Mouse (Mus musculus): ENCODE measurements around the gene En2. TPM values are rescaled to one million over a fixed set of nuclear protein-coding genes. Genes with fewer than 3 reads are reported as not detected.

En2 gene
- total and polyA plus RNA-seq, 3 experiments = not detected

DNA sequence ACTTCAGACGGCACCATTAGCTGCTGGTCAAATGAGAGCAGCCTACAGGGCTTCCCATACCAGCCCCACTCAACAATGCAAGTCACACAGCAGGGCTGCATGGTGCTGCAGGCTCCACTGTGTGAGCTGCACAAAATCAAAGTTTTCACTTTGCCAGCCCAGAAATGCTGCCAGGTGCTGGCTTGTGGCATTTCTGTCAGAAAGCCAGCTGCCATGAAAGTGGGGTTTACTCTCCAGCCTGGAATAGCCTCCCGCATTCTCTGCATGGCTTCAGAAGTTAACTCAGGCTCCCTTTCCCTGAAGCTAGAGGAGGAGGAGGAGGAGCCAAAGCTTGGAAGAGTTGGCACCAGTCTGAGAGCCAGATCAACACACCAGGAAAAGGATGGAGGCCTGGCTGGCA is 29.1 kb upstream of the En2 start:
- Histone ChIP-seq H3K4me2 (ENCODE audit: insufficient read depth, low read depth, poor library complexity, severe bottlenecking) (no peak overlapping the region), H3K79me2 (replicated peaks; ENCODE audit: control insufficient read depth, extremely low read depth, insufficient read depth, poor library complexity, severe bottlenecking) (no peaks in the 10 kb centered on the region), H3K9me3 (replicated peaks; ENCODE audit: low read length) (no peaks in the 10 kb centered on the region), H3K4me1 (ENCODE audit: control insufficient read depth in 1 of 2, insufficient read depth in 2 of 2) (peaks cover 0 to 11% of the 10 kb centered on the region in 2 experiments; a peak in 2 of 4 replicates), H3K9ac (ENCODE audit: insufficient read depth, low read depth) (no peak overlapping the region), H3K27me3 (replicated peaks) (peaks cover 3% of the 10 kb centered on the region), H3K27ac (ENCODE audit: insufficient read depth, low read depth) (no peak overlapping the region), H3K36me3 (replicated peaks in 1 of 2; ENCODE audit: control insufficient read depth in 1 of 2, insufficient read depth in 1 of 2, low read length in 1 of 2) (no peaks in the 10 kb centered on the region), H3K4me3 (replicated peaks in 1 of 3; ENCODE audit: low read depth in 2 of 3, low read length in 2 of 3, poor library complexity in 1 of 3) (no peak overlapping the region)
- TF ChIP-seq BHLHE40 (IDR thresholded peaks at IDR 0.05; ENCODE audit: low read depth, low read length) (no peak), SMC3 (IDR thresholded peaks at IDR 0.05; ENCODE audit: low read depth, low read length) (no peak), PAX5 (IDR thresholded peaks at IDR 0.05; ENCODE audit: low read length) (no peak), CHD1 (IDR thresholded peaks at IDR 0.05; ENCODE audit: low read depth, low read length) (no peak), MAFK (IDR thresholded peaks at IDR 0.05; ENCODE audit: insufficient replicate concordance, low read length) (no peak), TCF12 (IDR thresholded peaks at IDR 0.05; ENCODE audit: low read depth, low read length) (no peak), CTCF (conservative IDR thresholded peaks at IDR 0.05 in 1 of 2, IDR thresholded peaks at IDR 0.05 in 1 of 2; ENCODE audit: low read depth in 2 of 2, low read length in 2 of 2) (no peak), JUND (conservative IDR thresholded peaks at IDR 0.05; ENCODE audit: low read depth, low read length) (no peak), MXI1 (IDR thresholded peaks at IDR 0.05; ENCODE audit: low read depth, low read length) (no peak), USF1 (IDR thresholded peaks at IDR 0.05; ENCODE audit: low read depth, low read length) (no peak)
- in situ Hi-C loops (cut with MboI; ENCODE audit: low pct_ligation_motif_present, low pct_unique_long_range_greater_than_20kb, low sequenced_read_pairs) (loop anchor here (25.0 kb wide), 1 partner anchor 251 kb away; no protein-coding TSS in a partner anchor), dilution Hi-C loops (cut with MboI; ENCODE audit: extremely low pct_ligation_motif_present, extremely low pct_unique_long_range_greater_than_20kb, low sequenced_read_pairs) (no loop called here)
- no peak for DNase-seq (ENCODE audit: extremely low read depth)

DNA sequence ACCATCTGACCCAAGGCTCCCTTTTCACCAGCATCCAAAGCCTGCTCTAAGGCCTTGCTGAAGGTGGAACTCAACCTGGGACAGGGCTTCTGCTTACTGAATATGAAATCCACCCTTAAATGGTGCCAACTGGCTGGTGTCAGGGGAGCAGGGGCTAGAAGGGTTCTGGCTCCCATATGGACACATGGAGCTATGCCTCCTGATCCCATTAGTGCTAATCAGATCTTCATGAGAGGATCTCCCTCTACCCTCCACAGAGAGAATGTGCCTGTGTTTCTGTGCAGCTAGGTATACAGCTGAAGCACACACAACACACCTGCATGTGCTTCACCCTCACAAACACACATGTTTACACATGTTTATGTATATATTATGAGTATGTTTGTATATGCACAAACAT is 20.9 kb upstream of the En2 start:
- no peak overlapping the region for H3K4me3 ChIP-seq (replicated peaks in 1 of 3; ENCODE audit: low read depth in 2 of 3, low read length in 2 of 3, poor library complexity in 1 of 3)
- no peaks in the 10 kb centered on the region for H3K9me3 ChIP-seq (replicated peaks; ENCODE audit: low read length)
- H3K9ac ChIP-seq (ENCODE audit: insufficient read depth, low read depth) = no peak overlapping the region
- no peaks in the 10 kb centered on the region for H3K36me3 ChIP-seq (replicated peaks in 1 of 2; ENCODE audit: control insufficient read depth in 1 of 2, insufficient read depth in 1 of 2, low read length in 1 of 2)
- dilution Hi-C loops (cut with MboI; ENCODE audit: extremely low pct_ligation_motif_present, extremely low pct_unique_long_range_greater_than_20kb, low sequenced_read_pairs) (no loop called here), in situ Hi-C loops (cut with MboI; ENCODE audit: low pct_ligation_motif_present, low pct_unique_long_range_greater_than_20kb, low sequenced_read_pairs) (loop anchor here (25.0 kb wide), 1 partner anchor 243 kb away; no protein-coding TSS in a partner anchor)
- no peak overlapping the region for H3K4me2 ChIP-seq (ENCODE audit: insufficient read depth, low read depth, poor library complexity, severe bottlenecking)
- TF ChIP-seq POLR2A (IDR thresholded peaks at IDR 0.05; ENCODE audit: low read depth, low read length) = no peak
- no peak for DNase-seq (ENCODE audit: extremely low read depth)
- peaks cover 6% of the 10 kb centered on the region for H3K27me3 ChIP-seq (replicated peaks)
- H3K27ac ChIP-seq (ENCODE audit: insufficient read depth, low read depth) = no peak overlapping the region
- no peaks in the 10 kb centered on the region for H3K79me2 ChIP-seq (replicated peaks; ENCODE audit: control insufficient read depth, extremely low read depth, insufficient read depth, poor library complexity, severe bottlenecking)
- no peaks in the 10 kb centered on the region; a peak in 1 of 4 replicates for H3K4me1 ChIP-seq (ENCODE audit: control insufficient read depth in 1 of 2, insufficient read depth in 2 of 2)

DNA sequence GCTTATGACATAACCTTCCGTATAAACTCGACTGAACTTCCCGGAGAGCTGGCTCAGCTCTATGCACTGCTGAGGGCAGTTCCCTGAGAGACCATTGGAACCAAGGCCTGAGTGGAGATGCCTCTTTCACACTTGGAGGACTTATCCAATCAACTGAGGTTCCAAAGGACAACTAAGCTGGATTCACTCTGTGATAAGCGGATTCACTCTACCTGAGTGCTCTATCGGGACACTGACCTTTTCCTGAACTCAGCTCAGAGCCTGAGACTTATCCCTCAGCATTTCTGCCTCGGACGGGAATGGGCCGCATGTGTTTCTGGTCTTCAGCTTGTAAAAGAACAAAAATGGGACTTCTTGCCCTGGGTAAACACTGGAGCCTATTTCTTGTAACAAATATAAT is 19.5 kb upstream of the En2 start:
- Histone ChIP-seq H3K36me3 (replicated peaks in 1 of 2; ENCODE audit: control insufficient read depth in 1 of 2, insufficient read depth in 1 of 2, low read length in 1 of 2) (no peaks in the 10 kb centered on the region), H3K4me2 (ENCODE audit: insufficient read depth, low read depth, poor library complexity, severe bottlenecking) (no peak overlapping the region), H3K79me2 (replicated peaks; ENCODE audit: control insufficient read depth, extremely low read depth, insufficient read depth, poor library complexity, severe bottlenecking) (no peaks in the 10 kb centered on the region), H3K9me3 (replicated peaks; ENCODE audit: low read length) (no peaks in the 10 kb centered on the region), H3K27me3 (replicated peaks) (peaks cover 17% of the 10 kb centered on the region), H3K9ac (ENCODE audit: insufficient read depth, low read depth) (no peak overlapping the region), H3K27ac (ENCODE audit: insufficient read depth, low read depth) (no peak overlapping the region), H3K4me1 (ENCODE audit: control insufficient read depth in 1 of 2, insufficient read depth in 2 of 2) (no peaks in the 10 kb centered on the region; a peak in 1 of 4 replicates), H3K4me3 (replicated peaks in 1 of 3; ENCODE audit: low read depth in 2 of 3, low read length in 2 of 3, poor library complexity in 1 of 3) (no peak overlapping the region)
- no peak for DNase-seq (ENCODE audit: extremely low read depth)
- dilution Hi-C loops (cut with MboI; ENCODE audit: extremely low pct_ligation_motif_present, extremely low pct_unique_long_range_greater_than_20kb, low sequenced_read_pairs) = no loop called here
- TF ChIP-seq CHD1 (IDR thresholded peaks at IDR 0.05; ENCODE audit: low read depth, low read length) = no peak
- no peak for TF ChIP-seq MAFK (IDR thresholded peaks at IDR 0.05; ENCODE audit: insufficient replicate concordance, low read length)
- TF ChIP-seq SIN3A (IDR thresholded peaks at IDR 0.05; ENCODE audit: low read length) = no peak
- TF ChIP-seq ZNF384 (IDR thresholded peaks at IDR 0.05; ENCODE audit: low read depth, low read length) = no peak
- no peak for TF ChIP-seq MAX (IDR thresholded peaks at IDR 0.05; ENCODE audit: low read length)
- no peak for TF ChIP-seq E2F4 (IDR thresholded peaks at IDR 0.05; ENCODE audit: insufficient replicate concordance, low read depth, low read length)
- TF ChIP-seq USF1 (IDR thresholded peaks at IDR 0.05; ENCODE audit: low read depth, low read length) = no peak
- no peak for TF ChIP-seq USF2 (conservative IDR thresholded peaks at IDR 0.05; ENCODE audit: low read depth, low read length)
- no peak for TF ChIP-seq MEF2A (IDR thresholded peaks at IDR 0.05; ENCODE audit: borderline replicate concordance, low read depth, low read length)
- TF ChIP-seq BHLHE40 (IDR thresholded peaks at IDR 0.05; ENCODE audit: low read depth, low read length) = no peak
- TF ChIP-seq MYC (IDR thresholded peaks at IDR 0.05; ENCODE audit: low read depth, low read length) = no peak
- in situ Hi-C loops (cut with MboI; ENCODE audit: low pct_ligation_motif_present, low pct_unique_long_range_greater_than_20kb, low sequenced_read_pairs) = loop anchor here (25.0 kb wide), 1 partner anchor 241 kb away; no protein-coding TSS in a partner anchor

Measured in CH12.LX (cell line).